Mouse (Mus musculus) cerebellum, postnatal 14 days (tissue): ENCODE measurements around the gene Il12rb1.

Experiments
- DNase-seq, 2 experiments: peaks; one replicate each; pipeline ENCODE4 v3.0.0; 2021; ENCODE audit warnings: mixed read lengths in 2 of 2

Gene Il12rb1

DNA sequence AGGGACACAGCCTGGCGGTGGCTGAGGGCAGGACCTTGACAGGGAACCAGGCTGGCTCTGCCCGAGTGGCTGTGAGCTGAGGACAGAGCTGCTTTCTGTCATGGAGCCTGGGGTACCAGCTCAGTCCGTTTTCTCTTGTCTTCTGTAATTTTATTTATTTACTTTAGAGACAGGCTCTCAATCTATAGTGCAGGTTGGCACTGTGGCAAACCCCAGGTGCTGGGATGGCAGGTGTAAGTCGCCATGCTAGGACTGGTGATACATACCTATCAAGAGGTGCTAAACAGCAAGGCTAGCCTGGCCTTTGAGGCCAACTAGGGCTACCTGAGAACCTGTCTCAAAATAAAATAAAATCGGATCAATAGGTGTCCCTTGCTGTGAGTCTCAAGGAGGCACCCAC lies 47.8 kb downstream of the Il12rb1 start:
- DNase-seq = no peak

DNA sequence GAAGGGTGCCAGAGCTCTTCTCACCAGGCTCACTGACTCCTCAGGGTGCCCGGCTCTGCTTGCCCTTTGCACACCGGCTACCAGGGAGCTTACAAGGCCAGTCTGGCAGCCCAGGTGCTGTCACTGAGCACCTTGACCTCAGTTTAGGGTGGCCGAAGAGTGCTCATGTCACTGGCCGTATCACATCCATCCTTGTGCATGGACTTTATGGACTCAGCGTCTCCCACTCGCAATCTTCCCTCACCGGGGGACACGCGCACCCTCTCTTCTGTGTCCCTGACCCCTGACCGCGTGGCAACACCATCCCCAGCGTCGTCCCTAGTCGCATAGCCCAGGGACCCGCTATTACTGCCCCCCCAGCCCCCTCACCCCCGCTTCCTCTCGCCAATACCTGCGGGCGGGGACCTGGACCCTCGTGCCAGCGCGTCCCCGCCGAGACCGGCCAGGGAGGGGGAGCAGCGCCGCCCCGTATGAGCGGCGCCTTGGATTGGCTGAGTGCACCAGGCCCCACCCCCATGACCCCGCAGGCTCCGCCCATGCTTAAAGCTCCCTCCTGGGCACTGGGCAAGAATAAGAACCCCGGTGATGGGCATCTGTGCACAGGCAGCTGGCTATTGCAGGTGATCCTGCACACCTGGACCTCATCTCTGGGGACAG lies 48.4 kb downstream of the Il12rb1 start:
- peak; percentile 80 to 82 for DNase-seq

- DNase-seq = no peak
These were observed 49.3 kb downstream of the Il12rb1 start for GRCm38 (mm10) chr8:70857516-70857915.

GRCm38 (mm10) chr8:70862824-70863641 lies 54.8 kb downstream of the Il12rb1 start, which contains the start of gene Kcnn1:
Kcnn1 (minus strand) TSS chr8:70863258.
- no peak for DNase-seq

DNA sequence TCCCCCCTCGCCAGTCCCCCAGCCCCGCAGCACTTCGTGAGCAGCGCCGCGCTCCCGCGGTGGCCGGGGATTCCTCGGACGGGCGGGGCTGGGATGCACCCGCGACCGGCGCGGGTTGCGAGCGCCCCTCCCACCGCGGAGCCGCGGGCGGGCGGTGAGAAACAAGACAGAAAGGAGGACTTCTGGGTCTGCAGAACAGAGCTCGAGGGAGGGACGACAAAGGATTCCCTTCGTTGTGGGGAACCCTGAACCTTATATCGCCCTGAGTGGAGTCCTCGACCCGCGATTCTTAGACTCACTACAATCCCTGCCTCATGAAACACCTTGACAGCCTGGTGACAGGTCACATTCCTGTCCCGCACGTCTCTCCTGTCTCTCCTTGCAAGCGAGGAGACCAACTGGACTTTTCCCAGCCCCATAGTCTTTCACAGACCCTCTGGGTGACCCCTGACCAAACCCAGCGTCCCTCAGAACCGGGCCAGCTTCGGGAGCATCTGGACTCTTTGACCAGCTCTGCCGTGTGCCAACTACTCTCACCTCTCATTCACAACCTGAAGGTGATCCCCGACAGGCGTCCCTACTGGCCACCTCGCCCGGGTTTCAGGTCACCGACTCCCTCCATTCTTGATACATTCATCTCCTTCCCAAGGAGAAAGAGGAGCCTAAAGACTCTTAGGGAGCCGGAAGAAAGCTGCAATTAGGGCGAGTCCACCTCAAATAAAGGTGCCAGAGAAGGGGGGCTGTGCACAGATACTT lies 55.9 kb downstream of the Il12rb1 start:
- DNase-seq = no peak

GRCm38 (mm10) chr8:70864712-70865221 lies 56.5 kb downstream of the Il12rb1 start:
- DNase-seq = peak; percentile 52 to 66

- peak; percentile 100 for DNase-seq
These were observed 57.2 kb downstream of the Il12rb1 start for GRCm38 (mm10) chr8:70865350-70866000.

GRCm38 (mm10) chr8:70866001-70866520 lies 57.8 kb downstream of the Il12rb1 start:
- DNase-seq = peak in 1 of 2 experiments; percentile 59

- no peak for DNase-seq
These were observed 58.3 kb downstream of the Il12rb1 start for GRCm38 (mm10) chr8:70866566-70866965.

DNA sequence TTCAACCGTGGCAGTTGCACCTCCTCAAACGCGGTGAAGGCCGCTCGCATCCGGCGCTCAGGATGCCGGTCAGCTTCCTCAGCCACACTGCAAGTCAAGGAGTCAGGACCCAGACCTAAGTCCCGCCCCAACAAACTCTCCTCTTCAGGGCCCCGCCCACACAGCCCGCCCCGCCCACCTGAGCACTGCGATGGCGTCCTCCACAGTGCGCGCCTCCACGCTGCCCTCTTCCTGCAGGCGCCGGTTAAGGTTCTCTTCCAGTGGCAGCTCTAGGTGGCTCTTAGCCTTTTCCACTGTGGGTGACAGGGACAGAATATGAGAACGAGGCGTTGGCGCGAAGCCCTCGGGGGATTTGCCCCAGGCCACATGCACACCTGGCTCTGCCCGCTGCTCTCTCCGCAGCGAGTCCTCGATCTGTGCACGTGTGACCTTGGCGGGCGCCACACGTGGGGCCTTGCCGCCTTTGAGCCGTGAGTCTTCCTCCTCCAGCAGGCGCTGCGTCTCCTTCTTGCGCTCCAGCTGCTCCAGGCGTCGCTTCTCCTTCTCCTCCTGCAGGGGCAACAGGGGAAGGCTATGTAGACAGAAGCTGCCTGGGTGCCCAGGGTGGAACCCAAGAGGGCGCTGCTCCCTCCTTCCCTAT lies 60.4 kb downstream of the Il12rb1 start:
- DNase-seq = no peak

GRCm38 (mm10) chr8:70869199-70869571 lies 60.9 kb downstream of the Il12rb1 start:
- no peak for DNase-seq

GRCm38 (mm10) chr8:70869601-70870041 lies 61.4 kb downstream of the Il12rb1 start:
- peak; percentile 87 for DNase-seq
